Mouse (Mus musculus) heart, adult 2 months (tissue): ENCODE results near the gene Klb.

ENCODE experiments used
- CTCF ChIP-seq: fragments of 200-600 bp; IDR thresholded peaks from 2 replicates; pipeline ENCODE4 v1.8.1; 2022; ENCODE audit warnings: antibody characterized with exemption, mild to moderate bottlenecking, moderate library complexity
- EP300 ChIP-seq: fragments of 200-500 bp; IDR thresholded peaks from 2 replicates; pipeline ENCODE4 v1.6.1; 2011; ENCODE audit warnings: low read depth, low read length, control low read depth; ENCODE audit not compliant: insufficient read depth

DNA sequence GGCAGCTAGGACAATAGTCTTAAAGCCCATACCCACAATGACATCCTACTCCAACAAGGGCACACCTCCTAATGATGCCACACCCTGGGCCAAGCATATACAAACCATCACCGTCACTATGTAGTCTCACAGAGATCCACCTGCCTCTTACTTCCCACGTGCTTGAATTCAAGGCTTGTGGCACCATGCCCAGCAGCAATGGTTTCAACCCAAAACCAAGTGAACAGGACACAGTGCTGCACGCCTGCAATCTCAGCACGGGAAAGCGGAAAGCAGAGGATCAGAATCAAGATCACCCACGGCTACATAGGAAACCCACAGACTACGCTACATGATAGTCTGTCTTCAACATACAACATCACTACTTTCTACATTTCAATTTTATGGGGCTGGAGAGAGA is 39.9 kb upstream of the Klb start:
- TF ChIP-seq EP300 = no peak
- TF ChIP-seq CTCF = no peak
